Mouse (Mus musculus): ENCODE results near the gene Gm42688.

The Gm42688 gene

GRCm38 (mm10) chr6:83071220-83071619 is 30.2 kb upstream of the Gm42688 start:
- POLR2A ChIA-PET, result interaction anchor here in 2 of 4 experiments (0.9 to 2.5 kb wide), 7 partner anchors 11 to 70 kb away, joined by 3 to 14 read pairs (median 4); partner anchors contain the start of genes Dqx1 (in 2 of the 2), Aup1 (in 1 of the 2) and Wbp1 (in 1 of the 2)
- CTCF ChIA-PET, result interaction anchor here in 3 of 4 experiments (0.5 to 1.0 kb wide), 3 partner anchors 16 to 91 kb away, joined by 3 to 13 read pairs (median 4); no protein-coding TSS in a partner anchor

- CTCF ChIA-PET, result interaction anchor here (0.6 to 2.0 kb wide), 13 partner anchors 9 to 1269 kb away, joined by 3 to 13 read pairs (median 5); partner anchors contain the start of genes Ccdc142 (in 1 of the 4), Dqx1 (in 1 of the 4), Gm42688 (in 1 of the 4) and Loxl3 (in 1 of the 4)
Measured at GRCm38 (mm10) chr6:83074979-83075378, 26.4 kb upstream of the Gm42688 start.

GRCm38 (mm10) chr6:83077630-83078323 is 23.6 kb upstream of the Gm42688 start, which contains the start of gene Pcgf1:
Gene Pcgf1 (plus strand): TSS chr6:83077869.
- ChIA-PET POLR2A (interaction anchor here in 3 of 4 experiments (0.6 to 2.7 kb wide), 54 partner anchors 9 to 373 kb away, joined by 3 to 18 read pairs (median 4); partner anchors contain the start of genes Dqx1 (in 3 of the 3), Wbp1 (in 3 of the 3), Aup1 (in 2 of the 3) and Ccdc142 (in 2 of the 3)), CTCF (interaction anchor here in 3 of 4 experiments (0.5 to 2.2 kb wide), 19 partner anchors 10 to 717 kb away, joined by 3 to 9 read pairs (median 4); partner anchors contain the start of genes Aup1 (in 1 of the 3), Ccdc142 (in 1 of the 3), Dqx1 (in 1 of the 3) and Gm42688 (in 1 of the 3))

More at GRCm38 (mm10) chr6:83074979-83075378, 26.4 kb upstream of the Gm42688 start:
- POLR2A ChIA-PET, result interaction anchor here (0.6 to 3.4 kb wide), 11 partner anchors 10 to 328 kb away, joined by 3 to 17 read pairs (median 3); partner anchors contain the start of genes Dqx1 (in 3 of the 4), Aup1 (in 1 of the 4), Htra2 (in 1 of the 4) and Lbx2 (in 1 of the 4)

GRCm38 (mm10) chr6:83078324-83078858 is 23.0 kb upstream of the Gm42688 start:
- CTCF ChIA-PET, result interaction anchor here in 3 of 4 experiments (0.6 to 2.2 kb wide), 18 partner anchors 9 to 698 kb away, joined by 3 to 9 read pairs (median 4); partner anchors contain the start of genes Aup1 (in 1 of the 3), Ccdc142 (in 1 of the 3), Dqx1 (in 1 of the 3) and Gm42688 (in 1 of the 3)
- POLR2A ChIA-PET, result interaction anchor here in 3 of 4 experiments (0.6 to 2.7 kb wide), 54 partner anchors 8 to 373 kb away, joined by 3 to 18 read pairs (median 4); partner anchors contain the start of genes Dqx1 (in 3 of the 3), Wbp1 (in 3 of the 3), Aup1 (in 2 of the 3) and Ccdc142 (in 2 of the 3)

GRCm38 (mm10) chr6:83080210-83080609 is 21.2 kb upstream of the Gm42688 start:
- CTCF ChIA-PET, result interaction anchor here in 1 of 4 experiments (1.0 kb wide), 1 partner anchor 20 kb away, joined by 3 read pairs; no protein-coding TSS in a partner anchor
- POLR2A ChIA-PET, result interaction anchor here in 1 of 4 experiments (1.5 kb wide), 1 partner anchor 44 kb away, joined by 3 read pairs; no protein-coding TSS in a partner anchor

- CTCF ChIA-PET, result interaction anchor here in 1 of 4 experiments (1.1 to 1.4 kb wide), 3 partner anchors 17 to 87 kb away, joined by 3 to 4 read pairs (median 3); partner anchors contain the start of genes Ccdc142 and Gm42688
- POLR2A ChIA-PET, result interaction anchor here in 3 of 4 experiments (0.6 to 1.9 kb wide), 13 partner anchors 9 to 73 kb away, joined by 3 to 6 read pairs (median 4); partner anchors contain the start of genes Ccdc142 (in 1 of the 3), Dqx1 (in 1 of the 3), Gm42688 (in 1 of the 3) and Mrpl53 (in 1 of the 3)
Measured at GRCm38 (mm10) chr6:83083497-83083896, 17.9 kb upstream of the Gm42688 start.

GRCm38 (mm10) chr6:83084477-83084876 is 16.9 kb upstream of the Gm42688 start:
- CTCF ChIA-PET, result no interaction called here
- POLR2A ChIA-PET, result interaction anchor here in 1 of 4 experiments (1.0 kb wide), 1 partner anchor 19 kb away, joined by 3 read pairs; no protein-coding TSS in a partner anchor

GRCm38 (mm10) chr6:83086121-83087035 is 15.0 kb upstream of the Gm42688 start, which contains the start of gene Lbx2:
Gene Lbx2 (plus strand): TSS chr6:83086367.
- CTCF ChIA-PET, result interaction anchor here in 3 of 4 experiments (0.6 to 2.9 kb wide), 15 partner anchors 8 to 180 kb away, joined by 3 to 14 read pairs (median 5); partner anchors contain the start of genes Ccdc142 (in 2 of the 3), Gm42688 (in 2 of the 3), Pcgf1 (in 2 of the 3) and Dctn1 (in 1 of the 3)
- POLR2A ChIA-PET, result interaction anchor here (0.6 to 2.8 kb wide), 22 partner anchors 8 to 239 kb away, joined by 3 to 22 read pairs (median 4); partner anchors contain the start of genes Ccdc142 (in 3 of the 4), Gm42688 (in 3 of the 4), Pcgf1 (in 3 of the 4) and Aup1 (in 2 of the 4)

- ChIA-PET POLR2A (interaction anchor here in 3 of 4 experiments (0.9 to 2.8 kb wide), 18 partner anchors 9 to 238 kb away, joined by 3 to 22 read pairs (median 4); partner anchors contain the start of genes Ccdc142 (in 3 of the 3), Gm42688 (in 3 of the 3), Pcgf1 (in 3 of the 3) and Aup1 (in 1 of the 3)), CTCF (interaction anchor here in 3 of 4 experiments (0.6 to 2.9 kb wide), 16 partner anchors 9 to 181 kb away, joined by 3 to 14 read pairs (median 5); partner anchors contain the start of genes Pcgf1 (in 3 of the 3), Ccdc142 (in 2 of the 3), Gm42688 (in 2 of the 3) and Dctn1 (in 1 of the 3))
Measured at GRCm38 (mm10) chr6:83087205-83087925, 14.1 kb upstream of the Gm42688 start.

- ChIA-PET CTCF (interaction anchor here in 3 of 4 experiments (0.6 to 2.9 kb wide), 14 partner anchors 9 to 127 kb away, joined by 3 to 14 read pairs (median 4); partner anchors contain the start of genes Pcgf1 (in 3 of the 3), Ccdc142 (in 2 of the 3), Gm42688 (in 2 of the 3) and Dctn1 (in 1 of the 3)), POLR2A (interaction anchor here in 3 of 4 experiments (0.9 to 2.8 kb wide), 16 partner anchors 10 to 238 kb away, joined by 3 to 22 read pairs (median 4); partner anchors contain the start of genes Pcgf1 (in 3 of the 3), Ccdc142 (in 2 of the 3), Gm42688 (in 2 of the 3) and Aup1 (in 1 of the 3))
Measured at GRCm38 (mm10) chr6:83087926-83088260, 13.5 kb upstream of the Gm42688 start.

GRCm38 (mm10) chr6:83092416-83093127 is 8.8 kb upstream of the Gm42688 start:
- CTCF ChIA-PET, result interaction anchor here (0.7 to 1.7 kb wide), 8 partner anchors 9 to 225 kb away, joined by 3 to 7 read pairs (median 4); partner anchors contain the start of genes Ccdc142 (in 2 of the 4) and Gm42688 (in 2 of the 4)
- POLR2A ChIA-PET, result interaction anchor here (0.6 to 2.3 kb wide), 9 partner anchors 9 to 221 kb away, joined by 3 to 9 read pairs (median 5); partner anchors contain the start of genes Ccdc142 (in 2 of the 4), Gm42688 (in 2 of the 4) and Wbp1 (in 1 of the 4)

- POLR2A ChIA-PET, result interaction anchor here in 3 of 4 experiments (0.6 to 1.9 kb wide), 8 partner anchors 10 to 60 kb away, joined by 3 to 5 read pairs (median 4); no protein-coding TSS in a partner anchor
Measured at GRCm38 (mm10) chr6:83095968-83096367, 5.4 kb upstream of the Gm42688 start.

GRCm38 (mm10) chr6:83098411-83098810 is 3.0 kb upstream of the Gm42688 start:
- ChIA-PET CTCF (interaction anchor here in 3 of 4 experiments (0.6 to 3.2 kb wide), 4 partner anchors 8 to 127 kb away, joined by 3 to 8 read pairs (median 4); no protein-coding TSS in a partner anchor), POLR2A (interaction anchor here in 3 of 4 experiments (0.5 to 1.6 kb wide), 5 partner anchors 11 to 130 kb away, joined by 3 to 5 read pairs (median 3); partner anchors contain the start of gene Pcgf1 (in 1 of the 3))

More at GRCm38 (mm10) chr6:83095968-83096367, 5.4 kb upstream of the Gm42688 start:
- CTCF ChIA-PET, result interaction anchor here in 3 of 4 experiments (0.6 to 3.2 kb wide), 11 partner anchors 9 to 634 kb away, joined by 3 to 12 read pairs (median 3); partner anchors contain the start of genes Lbx2 (in 1 of the 3) and Pcgf1 (in 1 of the 3)

Data from embryonic stem cell, embryonic (primary cell).